Mouse (Mus musculus) liver, embryonic 15.5 days (tissue): ENCODE results near the gene Ric8b. TPM values are rescaled to one million over a fixed set of nuclear protein-coding genes. Genes with fewer than 3 reads are reported as not detected.

ENCODE experiments used
- ATAC-seq: fragments of 200-750 bp; cut with Nextera tagmentation; 2 replicates; pipeline ENCODE4 v1.8.0; 2017; ENCODE audit warnings: moderate number of reproducible peaks, mild to moderate bottlenecking, moderate library complexity; ENCODE audit not compliant: insufficient read depth
- H3K27ac ChIP-seq: fragments of 300-500 bp; sonication (generic); replicated peaks from 2 replicates; pipeline ENCODE4 v1.5.1; 2015; ENCODE audit warnings: mild to moderate bottlenecking, inconsistent platforms
- H3K27me3 ChIP-seq: fragments of 300-500 bp; sonication (generic); 2 replicates; pipeline ENCODE4 v1.6.1; 2015; ENCODE audit warnings: mild to moderate bottlenecking, inconsistent platforms
- H3K36me3 ChIP-seq: fragments of 300-500 bp; sonication (generic); replicated peaks from 2 replicates; pipeline ENCODE4 v1.6.1; 2015; ENCODE audit warnings: moderate library complexity, mild to moderate bottlenecking, inconsistent platforms
- H3K4me1 ChIP-seq: fragments of 300-500 bp; sonication (generic); replicated peaks from 2 replicates; pipeline ENCODE4 v1.6.1; 2015; ENCODE audit warnings: inconsistent platforms
- H3K4me2 ChIP-seq: fragments of 300-500 bp; sonication (generic); 2 replicates; pipeline ENCODE4 v1.6.1; 2015; ENCODE audit warnings: moderate library complexity, mild to moderate bottlenecking, inconsistent platforms
- H3K4me3 ChIP-seq: fragments of 300-500 bp; sonication (generic); replicated peaks from 2 replicates; pipeline ENCODE4 v1.5.1; 2015; ENCODE audit warnings: mild to moderate bottlenecking, inconsistent platforms
- H3K9ac ChIP-seq: fragments of 300-500 bp; sonication (generic); 2 replicates; pipeline ENCODE4 v1.6.1; 2015; ENCODE audit warnings: moderate library complexity, mild to moderate bottlenecking, inconsistent platforms
- H3K9me3 ChIP-seq: fragments of 300-500 bp; sonication (generic); replicated peaks from 2 replicates; pipeline ENCODE4 v1.6.1; 2016; ENCODE audit warnings: inconsistent platforms
- WGBS: fragments of 180-500 bp; shearing (Covaris S2); methylation state at CpG from one replicate; pipeline ENCODE4 v1.1.7; 2015; ENCODE audit warnings: mixed read lengths; ENCODE audit not compliant: insufficient replicate concordance; 5-methylcytosine and 5-hydroxymethylcytosine counted together
- polyA plus RNA-seq: library from polyadenylated mRNA; unstranded; fragments of >200 nt; fragmentation: Nextera tagmentation; extraction: Ambion mirVana; gene quantifications from 2 replicates; pipeline ENCODE4 v1.2.1, GENCODE M21; 2015

Ric8b gene
- polyA plus RNA-seq, result 3.6 and 3.8 TPM in 2 replicates

- H3K4me2 ChIP-seq, result peak within 1 kb of the TSS; percentile 81
- peak within 1 kb of the TSS; percentile 90 for H3K27ac ChIP-seq
- peak within 1 kb of the TSS; percentile 76 for H3K9ac ChIP-seq
- no peaks in the 10 kb centered on the region for H3K36me3 ChIP-seq
- no peaks in the 10 kb centered on the region for H3K9me3 ChIP-seq
- under 1% methylated on average over 50 of the region's 51 CpGs for WGBS
- ATAC-seq, result peak; percentile 96
- no peaks in the 10 kb centered on the region for H3K27me3 ChIP-seq
- H3K4me3 ChIP-seq, result peak within 1 kb of the TSS; percentile 85
- H3K4me1 ChIP-seq, result peaks cover 26% of the 10 kb centered on the region
Measured at GRCm38 (mm10) chr10:84916810-84917730, at the start of gene Ric8b. Gene Ric8b (plus strand): TSS chr10:84917616.

DNA sequence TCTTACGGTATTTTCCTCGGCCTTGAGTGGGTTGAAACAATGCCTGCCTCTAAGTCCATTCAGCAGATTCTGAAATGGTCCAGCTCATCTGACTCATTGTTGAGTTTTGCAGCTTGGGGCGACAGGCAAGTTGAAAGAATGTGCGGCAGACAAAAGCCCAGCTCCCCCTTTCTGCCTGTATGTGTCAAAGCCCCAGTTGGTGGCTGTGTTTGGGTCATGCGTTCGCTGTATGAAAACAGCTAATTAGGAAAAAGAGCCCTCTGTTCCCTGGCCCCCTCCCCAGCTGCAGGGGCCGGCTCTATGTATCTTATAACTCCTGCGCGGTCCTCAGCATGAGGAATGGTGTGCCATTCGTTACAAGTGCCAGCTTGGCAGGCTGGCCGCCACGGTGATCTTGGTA lies 46.1 kb upstream of the Ric8b start:
- Histone ChIP-seq H3K4me2 (no peak overlapping the region), H3K9me3 (no peaks in the 10 kb centered on the region), H3K4me1 (no peaks in the 10 kb centered on the region), H3K9ac (no peak overlapping the region), H3K27ac (no peak overlapping the region), H3K4me3 (no peak overlapping the region), H3K27me3 (no peaks in the 10 kb centered on the region), H3K36me3 (no peaks in the 10 kb centered on the region)
- WGBS, result 69% methylated on average over 12 of the region's 12 CpGs
- no peak for ATAC-seq

- Histone ChIP-seq H3K36me3 (no peaks in the 10 kb centered on the region), H3K27ac (no peak overlapping the region), H3K4me3 (no peak overlapping the region), H3K9me3 (no peaks in the 10 kb centered on the region), H3K4me2 (no peak overlapping the region), H3K9ac (no peak overlapping the region), H3K27me3 (no peaks in the 10 kb centered on the region), H3K4me1 (no peaks in the 10 kb centered on the region)
- ATAC-seq, result no peak
- WGBS, result 62% methylated on average over 4 of the region's 4 CpGs
Measured at GRCm38 (mm10) chr10:84871921-84872320, 45.5 kb upstream of the Ric8b start.

DNA sequence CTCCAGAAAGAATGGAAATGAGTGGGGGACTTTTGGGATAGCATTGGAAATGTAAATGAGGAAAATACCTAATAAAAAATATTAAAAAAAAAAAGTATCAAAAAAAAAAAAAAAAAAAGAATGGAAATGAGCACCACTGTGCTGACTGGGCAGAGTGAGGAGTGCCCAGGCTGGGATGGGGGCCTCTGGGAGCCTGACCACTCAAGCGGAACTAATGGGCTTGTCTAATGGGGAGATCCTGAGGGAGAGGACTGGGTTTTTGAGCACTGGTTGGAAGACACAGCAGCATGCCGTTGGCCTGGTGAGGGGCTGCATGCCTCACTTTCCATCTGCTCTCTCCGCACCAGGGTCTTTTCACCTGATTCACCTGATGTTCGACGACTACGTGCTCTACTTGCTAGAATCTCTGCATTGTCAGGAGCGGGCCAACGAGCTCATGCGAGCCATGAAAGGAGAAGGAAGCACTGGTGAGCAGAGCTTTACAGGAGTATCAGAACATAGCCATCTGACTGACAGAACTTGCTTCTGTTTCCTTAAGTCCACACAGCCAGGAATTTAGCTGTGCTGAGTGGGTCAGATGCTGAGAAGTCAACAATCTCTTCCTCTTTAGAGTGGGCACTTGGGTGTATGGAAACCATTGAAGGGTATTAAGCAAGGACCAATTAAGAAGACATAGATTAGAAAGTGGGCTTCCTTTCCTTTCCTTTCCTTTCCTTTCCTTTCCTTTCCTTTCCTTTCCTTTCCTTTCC lies 37.4 kb upstream of the Ric8b start:
- Histone ChIP-seq H3K36me3 (no peaks in the 10 kb centered on the region), H3K4me2 (no peak overlapping the region), H3K9me3 (no peaks in the 10 kb centered on the region), H3K4me1 (no peaks in the 10 kb centered on the region), H3K9ac (no peak overlapping the region), H3K27me3 (no peaks in the 10 kb centered on the region), H3K27ac (no peak overlapping the region), H3K4me3 (no peak overlapping the region)
- 64% methylated on average over 9 of the region's 9 CpGs for whole genome bisulfite sequencing
- no peak for ATAC-seq

DNA sequence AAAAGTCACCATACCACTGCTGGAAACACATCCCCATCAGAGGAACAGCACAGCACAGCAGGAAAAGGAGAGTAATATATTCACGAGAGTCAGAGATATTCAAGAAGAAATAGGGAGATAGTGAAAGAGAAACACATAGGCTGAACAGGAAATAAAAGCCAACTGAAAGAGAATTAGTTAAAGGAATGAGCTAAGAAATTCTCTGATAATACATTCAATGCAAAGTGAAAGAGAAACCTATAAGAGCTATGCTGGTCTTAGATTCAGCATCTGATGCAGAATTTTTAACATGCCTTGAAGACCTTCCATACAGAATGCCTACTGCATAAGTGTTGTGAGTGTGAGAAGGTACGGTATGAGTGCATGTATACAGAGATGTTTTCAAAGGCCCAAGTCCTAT lies 34.9 kb upstream of the Ric8b start:
- WGBS, result 52% methylated on average over 2 of the region's 2 CpGs
- H3K4me1 ChIP-seq, result peaks cover 13% of the 10 kb centered on the region; the same call in 1 of the 2 replicates

GRCm38 (mm10) chr10:84885341-84885884 lies 32.0 kb upstream of the Ric8b start:
- H3K36me3 ChIP-seq, result no peaks in the 10 kb centered on the region
- 0 out of 2 replicates have a peak overlapping the region, but pooled peaks have one; percentile 25 for H3K4me2 ChIP-seq
- H3K9ac ChIP-seq, result no peak overlapping the region
- H3K27ac ChIP-seq, result no peak overlapping the region
- 46% methylated on average over 5 of the region's 5 CpGs for WGBS
- H3K4me1 ChIP-seq, result peaks cover 13% of the 10 kb centered on the region; the same call in 1 of the 2 replicates
- H3K4me3 ChIP-seq, result no peak overlapping the region
- no peaks in the 10 kb centered on the region for H3K27me3 ChIP-seq
- no peaks in the 10 kb centered on the region for H3K9me3 ChIP-seq
- ATAC-seq, result no peak

More for the DNA sequence above, 34.9 kb upstream of the Ric8b start:
- Histone ChIP-seq H3K27me3 (no peaks in the 10 kb centered on the region), H3K9me3 (no peaks in the 10 kb centered on the region), H3K9ac (no peak overlapping the region), H3K36me3 (no peaks in the 10 kb centered on the region), H3K27ac (no peak overlapping the region), H3K4me3 (no peak overlapping the region), H3K4me2 (no peak overlapping the region)
- ATAC-seq, result no peak

- Histone ChIP-seq H3K4me2 (peak overlapping the region; percentile 38), H3K9me3 (no peaks in the 10 kb centered on the region), H3K4me1 (peaks cover 13% of the 10 kb centered on the region; the same call in 1 of the 2 replicates), H3K27ac (0 out of 2 replicates have a peak overlapping the region, but pooled peaks have one; percentile 45), H3K27me3 (no peaks in the 10 kb centered on the region), H3K4me3 (no peak overlapping the region), H3K9ac (no peak overlapping the region), H3K36me3 (no peaks in the 10 kb centered on the region)
- WGBS, result 21% methylated on average over 6 of the region's 6 CpGs
- peak; percentile 67 for ATAC-seq
Measured at GRCm38 (mm10) chr10:84886221-84886627, 31.2 kb upstream of the Ric8b start.

DNA sequence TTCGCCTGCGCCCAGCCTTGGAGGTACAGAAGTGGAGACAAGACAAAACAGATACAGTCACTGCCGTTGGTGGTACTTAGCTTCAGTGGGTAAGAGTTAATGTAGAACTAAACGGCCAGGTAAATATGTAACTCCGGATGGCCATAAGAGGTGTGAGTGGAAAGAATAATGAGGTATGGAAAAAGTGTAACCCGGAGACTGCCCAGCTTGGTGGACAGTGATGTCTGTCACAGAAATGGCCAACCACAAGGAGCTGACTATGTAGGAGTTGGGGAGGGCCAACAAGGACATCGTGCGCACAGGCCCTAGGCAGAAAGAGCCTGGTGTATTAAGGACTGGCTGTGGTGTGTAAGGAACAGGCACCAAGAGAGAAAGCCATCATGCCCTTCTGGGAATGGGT lies 30.6 kb upstream of the Ric8b start:
- Histone ChIP-seq H3K4me2 (peak overlapping the region; percentile 38; the same call in 1 of the 2 replicates), H3K9me3 (no peaks in the 10 kb centered on the region), H3K27me3 (no peaks in the 10 kb centered on the region), H3K9ac (no peak overlapping the region), H3K27ac (0 out of 2 replicates have a peak overlapping the region, but pooled peaks have one; percentile 45), H3K4me1 (peaks cover 13% of the 10 kb centered on the region; the same call in 1 of the 2 replicates), H3K36me3 (no peaks in the 10 kb centered on the region), H3K4me3 (no peak overlapping the region)
- ATAC-seq, result no peak
- 68% methylated on average over 8 of the region's 8 CpGs for WGBS

GRCm38 (mm10) chr10:84889096-84889846 lies 28.1 kb upstream of the Ric8b start:
- Histone ChIP-seq H3K36me3 (no peaks in the 10 kb centered on the region), H3K27me3 (no peaks in the 10 kb centered on the region), H3K27ac (no peak overlapping the region), H3K4me2 (no peak overlapping the region), H3K9ac (no peak overlapping the region), H3K4me3 (no peak overlapping the region), H3K9me3 (no peaks in the 10 kb centered on the region), H3K4me1 (peaks cover 13% of the 10 kb centered on the region; the same call in 1 of the 2 replicates)
- no peak for ATAC-seq
- 50% methylated on average over 4 of the region's 4 CpGs for WGBS

GRCm38 (mm10) chr10:84895810-84896358 lies 21.5 kb upstream of the Ric8b start:
- no peak for ATAC-seq
- Histone ChIP-seq H3K36me3 (no peaks in the 10 kb centered on the region), H3K4me1 (peaks cover 11% of the 10 kb centered on the region), H3K27ac (no peak overlapping the region), H3K27me3 (no peaks in the 10 kb centered on the region), H3K9ac (no peak overlapping the region), H3K9me3 (no peaks in the 10 kb centered on the region), H3K4me2 (no peak overlapping the region), H3K4me3 (no peak overlapping the region)
- WGBS, result 65% methylated on average over 10 of the region's 10 CpGs
